Mouse (Mus musculus) E14TG2a.4 (cell line): ENCODE measurements at regions not wholly inside any gene's neighbourhood (a gene's known extent, or its start where the extent isn't known, plus 50 kb on each side); places are given as distances from the start of the nearest gene placed in this dataset.
A peak's percentile ranks its signal among the peaks of the same experiment; 100 is the strongest.

ENCODE experiments used
- H3K27me3 ChIP-seq: 2 replicates; pipeline ENCODE4 v1.6.1; 2014; ENCODE audit warnings: low read length, control low read depth; ENCODE audit not compliant: insufficient read depth
- H3K36me3 ChIP-seq: 2 replicates; pipeline ENCODE4 v1.6.1; 2014; ENCODE audit warnings: low read length, control low read depth; ENCODE audit not compliant: insufficient read depth
- H3K4me1 ChIP-seq: replicated peaks from 2 replicates; pipeline ENCODE4 v1.6.1; 2014; ENCODE audit warnings: low read depth, low read length, control low read depth
- H3K4me3 ChIP-seq: replicated peaks from 2 replicates; pipeline ENCODE4 v1.5.1; 2014; ENCODE audit warnings: mild to moderate bottlenecking, low read length
- H3K9me3 ChIP-seq: 2 replicates; pipeline ENCODE4 v1.6.1; 2014; ENCODE audit warnings: low read length, control low read depth
- CTCF ChIP-seq: conservative IDR thresholded peaks from 2 replicates; pipeline ENCODE4 v1.5.1; 2014; ENCODE audit warnings: low read length
- NANOG ChIP-seq: IDR thresholded peaks from 2 replicates; pipeline ENCODE4 v1.6.1; 2014; ENCODE audit warnings: borderline replicate concordance, low read length, mixed read lengths
- POU5F1 ChIP-seq: IDR thresholded peaks from 2 replicates; pipeline ENCODE4 v1.6.1; 2014; ENCODE audit warnings: low read length, borderline replicate concordance

DNA sequence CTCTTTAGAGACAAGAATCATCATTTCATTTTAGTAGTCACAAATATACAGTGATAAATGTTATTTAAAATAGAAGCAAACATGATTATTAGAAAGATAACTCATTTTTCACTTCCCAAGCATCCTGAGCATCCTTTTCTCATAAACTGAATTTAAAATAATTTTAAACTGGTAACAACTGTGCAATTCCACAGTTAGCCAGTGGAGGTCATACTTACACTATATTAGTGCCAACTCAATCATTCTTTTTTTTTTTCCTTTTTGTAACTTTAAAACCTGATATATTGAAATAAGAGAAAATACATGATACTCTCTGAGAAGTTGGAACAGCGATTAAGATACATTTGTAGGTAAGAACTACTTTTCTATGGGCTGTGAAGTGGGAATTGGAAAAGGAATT lies 113.2 kb upstream of the Gm17509 start:
- Histone ChIP-seq H3K4me3 (no peak overlapping the region), H3K27me3 (no peaks in the 10 kb centered on the region), H3K4me1 (no peaks in the 10 kb centered on the region), H3K36me3 (no peaks in the 10 kb centered on the region), H3K9me3 (no peaks in the 10 kb centered on the region)
- TF ChIP-seq POU5F1 (no peak), CTCF (peak; percentile 51), NANOG (no peak)

DNA sequence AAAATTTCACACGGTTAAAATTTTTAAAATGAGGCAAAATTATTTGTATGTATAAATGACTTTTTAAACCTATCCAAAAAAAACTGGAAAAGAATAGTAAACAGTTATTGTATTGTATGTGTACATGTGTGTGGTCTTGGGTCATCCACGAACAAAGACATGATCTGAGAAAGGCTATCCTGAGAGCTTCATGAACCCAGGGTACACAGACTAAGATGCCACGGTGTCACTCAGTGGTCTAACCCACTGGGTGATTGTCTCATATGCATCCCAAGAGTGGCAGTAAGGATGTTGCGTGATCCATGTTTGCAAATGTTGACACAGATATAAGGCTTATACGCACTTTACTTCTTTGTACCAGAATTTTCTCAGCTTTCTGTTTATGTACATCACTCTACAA lies 113.7 kb upstream of the Gm17509 start:
- Histone ChIP-seq H3K27me3 (no peaks in the 10 kb centered on the region), H3K4me1 (no peaks in the 10 kb centered on the region), H3K9me3 (no peaks in the 10 kb centered on the region), H3K36me3 (no peaks in the 10 kb centered on the region), H3K4me3 (no peak overlapping the region)
- TF ChIP-seq NANOG (no peak), CTCF (no peak), POU5F1 (no peak)

- H3K4me3 ChIP-seq, result no peak overlapping the region
- H3K27me3 ChIP-seq, result no peaks in the 10 kb centered on the region
- H3K9me3 ChIP-seq, result no peaks in the 10 kb centered on the region
- H3K36me3 ChIP-seq, result no peaks in the 10 kb centered on the region
- no peaks in the 10 kb centered on the region for H3K4me1 ChIP-seq
- TF ChIP-seq CTCF, result no peak
- no peak for TF ChIP-seq POU5F1
- TF ChIP-seq NANOG, result no peak
Measured at GRCm38 (mm10) chr13:117381086-117381595, 160.3 kb upstream of the Gm17509 start.

DNA sequence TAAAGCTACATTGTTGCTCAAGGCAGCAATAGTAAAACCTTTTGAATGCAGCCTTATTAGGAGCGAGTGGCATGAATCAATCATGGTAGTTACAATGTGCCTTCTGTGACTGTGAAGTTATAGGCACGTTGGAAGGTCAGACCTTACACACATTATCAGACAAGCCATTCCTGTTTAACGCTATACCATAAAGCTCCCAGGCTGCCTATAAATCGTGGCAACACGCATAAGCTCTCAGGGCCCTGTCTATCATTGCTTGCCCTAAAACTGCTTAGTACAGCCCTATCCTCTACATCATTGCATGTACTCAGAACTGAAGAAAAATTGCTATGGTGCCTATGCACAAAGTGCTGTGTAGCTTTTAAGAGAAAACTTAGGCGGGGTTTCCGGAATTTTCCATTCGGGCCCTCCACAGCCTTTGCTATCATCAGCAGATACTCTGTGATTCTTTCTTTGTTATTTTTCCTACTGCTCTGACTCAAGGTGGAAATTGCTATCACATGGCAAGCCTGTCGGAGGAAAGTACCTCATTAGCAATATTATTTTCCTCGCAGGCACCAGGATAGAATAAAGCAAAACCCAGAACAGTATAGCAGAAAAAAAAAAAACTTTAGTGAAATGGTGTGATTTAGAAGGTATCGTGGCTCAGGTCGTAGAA lies 162.7 kb upstream of the Gm17509 start:
- H3K36me3 ChIP-seq, result no peaks in the 10 kb centered on the region
- no peaks in the 10 kb centered on the region for H3K9me3 ChIP-seq
- no peak for TF ChIP-seq POU5F1
- no peak for TF ChIP-seq NANOG
- no peak for TF ChIP-seq CTCF
- H3K4me1 ChIP-seq, result no peaks in the 10 kb centered on the region
- no peaks in the 10 kb centered on the region for H3K27me3 ChIP-seq
- no peak overlapping the region for H3K4me3 ChIP-seq

DNA sequence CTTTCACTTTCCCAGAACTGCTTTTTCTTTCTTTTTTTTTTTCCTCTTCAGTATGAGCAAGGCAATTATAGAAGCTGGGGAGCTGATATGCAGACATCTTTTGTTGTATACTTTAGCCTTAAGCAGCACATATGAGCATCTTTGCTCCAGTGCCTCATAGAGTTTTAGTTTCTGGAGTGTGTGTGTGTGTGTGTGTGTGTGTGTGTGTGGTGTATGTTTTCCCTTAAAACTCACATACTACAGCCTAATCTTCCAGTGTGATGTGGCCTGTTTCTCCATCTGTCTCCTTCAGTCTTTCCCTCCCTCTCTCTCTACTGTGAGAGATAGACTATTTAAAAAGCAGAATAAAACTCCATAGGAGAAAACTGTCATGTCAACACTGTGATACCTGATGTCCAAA lies 169.4 kb upstream of the Gm17509 start:
- no peaks in the 10 kb centered on the region for H3K4me1 ChIP-seq
- H3K9me3 ChIP-seq, result no peaks in the 10 kb centered on the region
- H3K27me3 ChIP-seq, result no peaks in the 10 kb centered on the region
- TF ChIP-seq CTCF, result no peak
- H3K4me3 ChIP-seq, result no peak overlapping the region
- no peaks in the 10 kb centered on the region for H3K36me3 ChIP-seq

DNA sequence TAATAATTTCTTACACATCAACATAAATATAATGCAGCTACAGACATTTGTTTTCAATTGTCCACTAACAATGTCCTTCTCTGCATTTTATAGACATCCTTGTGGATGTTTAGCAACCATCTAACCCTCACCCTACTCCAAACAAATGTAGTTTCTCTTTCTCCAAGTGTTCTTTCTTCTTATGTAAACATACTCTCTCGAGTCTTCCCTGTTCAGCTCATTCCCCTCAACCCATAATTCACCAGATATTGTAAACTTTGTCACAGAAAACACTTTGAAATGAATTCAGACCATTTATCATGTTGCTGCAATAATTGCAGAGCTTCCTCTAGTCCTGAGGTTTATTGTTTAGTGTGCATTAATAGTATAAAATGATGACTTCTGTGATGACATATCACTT lies 172.6 kb upstream of the Gm17509 start:
- Histone ChIP-seq H3K4me1 (no peaks in the 10 kb centered on the region), H3K4me3 (no peak overlapping the region), H3K36me3 (no peaks in the 10 kb centered on the region), H3K27me3 (no peaks in the 10 kb centered on the region), H3K9me3 (no peaks in the 10 kb centered on the region)
- TF ChIP-seq NANOG (no peak), CTCF (no peak), POU5F1 (no peak)

DNA sequence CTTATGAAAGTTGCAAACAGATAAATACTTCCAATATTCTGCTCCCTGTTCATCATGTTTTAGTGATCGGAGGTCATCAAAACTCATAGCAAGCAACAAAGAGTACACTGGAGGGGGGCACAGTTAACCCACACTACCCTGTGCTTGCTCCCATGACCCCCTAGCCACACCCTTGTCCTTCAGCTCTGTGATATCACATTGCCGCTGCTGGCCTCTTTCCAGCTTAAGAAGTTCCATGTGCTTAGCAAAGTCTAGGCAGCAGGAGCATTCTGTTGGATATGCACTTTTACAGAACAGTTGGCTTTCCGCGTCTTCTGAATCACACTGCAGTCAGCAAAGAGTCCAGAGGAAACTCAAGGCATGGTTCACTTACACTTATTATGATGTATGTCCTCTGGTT lies 180.4 kb upstream of the Gm17509 start:
- Histone ChIP-seq H3K36me3 (no peaks in the 10 kb centered on the region), H3K27me3 (no peaks in the 10 kb centered on the region), H3K4me1 (no peaks in the 10 kb centered on the region), H3K9me3 (no peaks in the 10 kb centered on the region), H3K4me3 (no peak overlapping the region)
- TF ChIP-seq POU5F1 (no peak), NANOG (no peak), CTCF (no peak)

GRCm38 (mm10) chr13:117409940-117410339 lies 189.1 kb upstream of the Gm17509 start:
- no peaks in the 10 kb centered on the region for H3K9me3 ChIP-seq
- no peaks in the 10 kb centered on the region for H3K36me3 ChIP-seq
- no peak overlapping the region for H3K4me3 ChIP-seq
- H3K4me1 ChIP-seq, result no peaks in the 10 kb centered on the region
- TF ChIP-seq NANOG (no peak), POU5F1 (no peak), CTCF (no peak)
- no peaks in the 10 kb centered on the region for H3K27me3 ChIP-seq

DNA sequence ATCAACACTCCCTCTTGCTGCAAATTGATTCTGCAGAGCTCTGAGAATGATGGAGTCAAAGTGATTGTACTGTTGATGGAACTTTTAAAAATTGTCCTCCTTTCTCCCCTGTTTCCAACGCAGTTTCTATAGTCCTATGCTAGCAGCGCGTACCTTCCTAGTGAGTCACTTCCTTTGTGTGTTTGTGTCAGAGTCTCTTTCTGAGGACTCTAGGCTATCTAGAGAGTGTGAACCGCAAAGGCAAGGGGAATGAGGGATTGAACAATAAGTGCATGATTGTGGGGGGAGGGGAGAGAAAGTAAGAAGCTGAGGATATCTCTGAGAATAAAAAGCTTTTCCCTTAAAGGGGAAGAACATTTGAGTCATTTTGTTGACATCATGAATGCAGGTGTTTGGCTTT lies 188.5 kb upstream of the Hcn1 start:
- no peaks in the 10 kb centered on the region for H3K27me3 ChIP-seq
- TF ChIP-seq CTCF, result no peak
- TF ChIP-seq POU5F1, result no peak
- TF ChIP-seq NANOG, result no peak
- no peak overlapping the region for H3K4me3 ChIP-seq

More for the DNA sequence above, 188.5 kb upstream of the Hcn1 start:
- Histone ChIP-seq H3K36me3 (no peaks in the 10 kb centered on the region), H3K9me3 (no peaks in the 10 kb centered on the region), H3K4me1 (no peaks in the 10 kb centered on the region)
